Mouse (Mus musculus) hindbrain, embryonic 10.5 days (tissue): ENCODE results near the gene Eid1. TPM values are rescaled to one million over a fixed set of nuclear protein-coding genes. Genes with fewer than 3 reads are reported as not detected.

Experiments used
- DNase-seq: peaks from one replicate; pipeline ENCODE4 v3.0.0-alpha.2; 2017; ENCODE audit warnings: low spot score
- H3K27ac ChIP-seq: fragments of 300-500 bp; sonication (generic); 2 replicates; pipeline ENCODE4 v1.5.1; 2016; ENCODE audit warnings: mild to moderate bottlenecking, moderate library complexity
- H3K27me3 ChIP-seq: fragments of 300-500 bp; sonication (generic); 2 replicates; pipeline ENCODE4 v1.6.1; 2016; ENCODE audit warnings: mild to moderate bottlenecking; ENCODE audit not compliant: poor library complexity, insufficient read depth, severe bottlenecking
- H3K36me3 ChIP-seq: fragments of 300-500 bp; sonication (generic); 2 replicates; pipeline ENCODE4 v1.6.1; 2016; ENCODE audit warnings: mild to moderate bottlenecking, moderate library complexity
- H3K4me1 ChIP-seq: fragments of 300-500 bp; sonication (generic); replicated peaks from 2 replicates; pipeline ENCODE4 v1.6.1; 2016; ENCODE audit warnings: mild to moderate bottlenecking
- H3K4me3 ChIP-seq: fragments of 300-500 bp; sonication (generic); 2 replicates; pipeline ENCODE4 v1.5.1; 2016; ENCODE audit warnings: mild to moderate bottlenecking, moderate library complexity
- H3K9me3 ChIP-seq: fragments of 300-500 bp; sonication (generic); 2 replicates; pipeline ENCODE4 v1.6.1; 2016; ENCODE audit warnings: mild to moderate bottlenecking, moderate library complexity
- WGBS: fragments of 180-500 bp; shearing (Covaris S2); methylation state at CpG from one replicate; pipeline ENCODE4 v1.1.7; 2016; 5-methylcytosine and 5-hydroxymethylcytosine counted together
- polyA plus RNA-seq: library from polyadenylated mRNA; unstranded; fragments of >200 nt; fragmentation: Nextera tagmentation; extraction: Ambion mirVana; gene quantifications from 2 replicates; pipeline ENCODE4 v1.2.1, GENCODE M21; 2016

Eid1 gene
- polyA plus RNA-seq, 1 experiment from 2014 or later: 175 TPM

GRCm38 (mm10) chr2:125655391-125655790 is 17.5 kb upstream of the Eid1 start:
- peaks cover 7% of the 10 kb centered on the region for H3K4me1 ChIP-seq
- no peak for DNase-seq

GRCm38 (mm10) chr2:125659823-125660536 is 12.9 kb upstream of the Eid1 start:
- Histone ChIP-seq H3K27ac (peak overlapping the region; percentile 35; the same call in 1 of the 2 replicates), H3K27me3 (peaks cover 10% of the 10 kb centered on the region; the same call in 1 of the 2 replicates), H3K9me3 (no peaks in the 10 kb centered on the region), H3K36me3 (no peaks in the 10 kb centered on the region), H3K4me3 (peak overlapping the region; percentile 36), H3K4me1 (peaks cover 8% of the 10 kb centered on the region)
- WGBS: 21% methylated on average over 10 of the region's 10 CpGs
- peak; percentile 64 for DNase-seq

More at GRCm38 (mm10) chr2:125655391-125655790, 17.5 kb upstream of the Eid1 start:
- Histone ChIP-seq H3K9me3 (no peaks in the 10 kb centered on the region), H3K36me3 (no peaks in the 10 kb centered on the region), H3K27ac (no peak overlapping the region), H3K4me3 (no peak overlapping the region), H3K27me3 (0 out of 2 replicates have a peak, but pooled peaks cover under 1% of the 10 kb centered on the region)
- 91% methylated on average over 9 of the region's 9 CpGs for WGBS

- Histone ChIP-seq H3K9me3 (no peaks in the 10 kb centered on the region), H3K4me1 (peaks cover 8% of the 10 kb centered on the region), H3K27ac (peak overlapping the region; percentile 35), H3K27me3 (peaks cover 10% of the 10 kb centered on the region; the same call in 1 of the 2 replicates), H3K4me3 (peak overlapping the region; percentile 36), H3K36me3 (no peaks in the 10 kb centered on the region)
- 37% methylated on average over 20 of the region's 20 CpGs for WGBS
- no peak for DNase-seq
These were observed 12.3 kb upstream of the Eid1 start for GRCm38 (mm10) chr2:125660537-125661130.

- DNase-seq: no peak
- Histone ChIP-seq H3K36me3 (no peaks in the 10 kb centered on the region), H3K27me3 (peaks cover 10% of the 10 kb centered on the region; the same call in 1 of the 2 replicates), H3K27ac (peak overlapping the region; percentile 35; the same call in 1 of the 2 replicates), H3K4me3 (peak overlapping the region; percentile 36), H3K9me3 (no peaks in the 10 kb centered on the region), H3K4me1 (peaks cover 8% of the 10 kb centered on the region)
- WGBS: 76% methylated on average over 4 of the region's 4 CpGs
These were observed 11.7 kb upstream of the Eid1 start for GRCm38 (mm10) chr2:125661156-125661555.

GRCm38 (mm10) chr2:125662517-125662916 is 10.4 kb upstream of the Eid1 start:
- no peaks in the 10 kb centered on the region for H3K36me3 ChIP-seq
- no peak overlapping the region for H3K27ac ChIP-seq
- H3K27me3 ChIP-seq: peaks cover 10% of the 10 kb centered on the region; the same call in 1 of the 2 replicates
- 89% methylated on average over 3 of the region's 3 CpGs for WGBS
- DNase-seq: no peak
- peaks cover 8% of the 10 kb centered on the region for H3K4me1 ChIP-seq
- no peaks in the 10 kb centered on the region for H3K9me3 ChIP-seq
- no peak overlapping the region for H3K4me3 ChIP-seq

- Histone ChIP-seq H3K9me3 (no peaks in the 10 kb centered on the region), H3K27me3 (peaks cover 10% of the 10 kb centered on the region; the same call in 1 of the 2 replicates), H3K36me3 (no peaks in the 10 kb centered on the region), H3K4me1 (peaks cover 8% of the 10 kb centered on the region), H3K4me3 (no peak overlapping the region), H3K27ac (no peak overlapping the region)
- WGBS: 88% methylated on average over 5 of the region's 5 CpGs
- DNase-seq: no peak
These were observed 7.7 kb upstream of the Eid1 start for GRCm38 (mm10) chr2:125665213-125665612.

GRCm38 (mm10) chr2:125665909-125666308 is 7.0 kb upstream of the Eid1 start:
- Histone ChIP-seq H3K4me3 (no peak overlapping the region), H3K4me1 (peaks cover under 1% of the 10 kb centered on the region), H3K27ac (no peak overlapping the region), H3K9me3 (no peaks in the 10 kb centered on the region), H3K27me3 (peaks cover 5% of the 10 kb centered on the region; the same call in 1 of the 2 replicates), H3K36me3 (no peaks in the 10 kb centered on the region)
- 87% methylated on average over 4 of the region's 4 CpGs for WGBS
- DNase-seq: no peak

- Histone ChIP-seq H3K9me3 (no peaks in the 10 kb centered on the region), H3K36me3 (no peaks in the 10 kb centered on the region), H3K4me3 (no peak overlapping the region), H3K27ac (no peak overlapping the region), H3K27me3 (no peaks in the 10 kb centered on the region), H3K4me1 (no peaks in the 10 kb centered on the region)
- DNase-seq: no peak
- 90% methylated on average over 4 of the region's 4 CpGs for WGBS
These were observed 6.2 kb upstream of the Eid1 start for GRCm38 (mm10) chr2:125666668-125667067.

- WGBS: 78% methylated on average over 5 of the region's 5 CpGs
- Histone ChIP-seq H3K9me3 (no peaks in the 10 kb centered on the region), H3K4me1 (no peaks in the 10 kb centered on the region), H3K27me3 (no peaks in the 10 kb centered on the region), H3K27ac (no peak overlapping the region), H3K36me3 (no peaks in the 10 kb centered on the region), H3K4me3 (no peak overlapping the region)
- DNase-seq: no peak
These were observed 5.7 kb upstream of the Eid1 start for GRCm38 (mm10) chr2:125667184-125667583.

- no peak for DNase-seq
- WGBS: 88% methylated on average over 7 of the region's 7 CpGs
- peaks cover 3% of the 10 kb centered on the region; the same call in 1 of the 2 replicates for H3K4me1 ChIP-seq
- H3K36me3 ChIP-seq: no peaks in the 10 kb centered on the region
- H3K27ac ChIP-seq: no peak overlapping the region
- H3K9me3 ChIP-seq: no peaks in the 10 kb centered on the region
- no peak overlapping the region for H3K4me3 ChIP-seq
- H3K27me3 ChIP-seq: no peaks in the 10 kb centered on the region
These were observed 5.2 kb upstream of the Eid1 start for GRCm38 (mm10) chr2:125667721-125668120.

- Histone ChIP-seq H3K4me1 (peaks cover 21% of the 10 kb centered on the region), H3K27me3 (no peaks in the 10 kb centered on the region), H3K9me3 (no peaks in the 10 kb centered on the region), H3K36me3 (no peaks in the 10 kb centered on the region), H3K27ac (no peak overlapping the region), H3K4me3 (no peak overlapping the region)
- DNase-seq: no peak
- WGBS: 68% methylated on average over 1 of the region's 1 CpGs
These were observed 2.0 kb upstream of the Eid1 start for GRCm38 (mm10) chr2:125670846-125671245.

- Histone ChIP-seq H3K27ac (peak overlapping the region; percentile 96), H3K4me3 (peak overlapping the region; percentile 84), H3K9me3 (no peaks in the 10 kb centered on the region), H3K36me3 (no peaks in the 10 kb centered on the region), H3K27me3 (no peaks in the 10 kb centered on the region), H3K4me1 (peaks cover 21% of the 10 kb centered on the region)
- 18% methylated on average over 15 of the region's 20 CpGs for WGBS
- no peak for DNase-seq
These were observed 333 bp upstream of the Eid1 start for GRCm38 (mm10) chr2:125672568-125672956.

GRCm38 (mm10) chr2:125681811-125682210 is 8.9 kb downstream of the Eid1 start:
- Histone ChIP-seq H3K9me3 (no peaks in the 10 kb centered on the region), H3K36me3 (no peaks in the 10 kb centered on the region), H3K27me3 (no peaks in the 10 kb centered on the region), H3K4me1 (peaks cover 23% of the 10 kb centered on the region), H3K27ac (no peak overlapping the region), H3K4me3 (no peak overlapping the region)
- WGBS: 74% methylated on average over 9 of the region's 9 CpGs
- no peak for DNase-seq
